Mouse (Mus musculus) frontal cortex, adult (tissue): Measurements from ENCODE around the gene Depdc1b.

Source experiments
- ATAC-seq: cut with Nextera tagmentation; 2 replicates; pipeline ENCODE4 v1.9.2; 2017; ENCODE audit warnings: mild to moderate bottlenecking, moderate library complexity, mixed read lengths; ENCODE audit not compliant: low TSS enrichment

Depdc1b gene

GRCm38 (mm10) chr13:108317414-108317813, 1.3 kb downstream of the Depdc1b start:
- no peak for ATAC-seq

- ATAC-seq, result no peak
These were observed 2.9 kb downstream of the Depdc1b start for GRCm38 (mm10) chr13:108319028-108319427.

GRCm38 (mm10) chr13:108320216-108320615, 4.1 kb downstream of the Depdc1b start:
- no peak for ATAC-seq

GRCm38 (mm10) chr13:108322466-108322865, 6.3 kb downstream of the Depdc1b start:
- ATAC-seq, result no peak

GRCm38 (mm10) chr13:108323317-108323716, 7.2 kb downstream of the Depdc1b start:
- ATAC-seq, result no peak

GRCm38 (mm10) chr13:108323866-108324829, 8.0 kb downstream of the Depdc1b start:
- peak; percentile 78 for ATAC-seq

GRCm38 (mm10) chr13:108325871-108326270, 9.7 kb downstream of the Depdc1b start:
- no peak for ATAC-seq

- ATAC-seq, result no peak
These were observed 10.2 kb downstream of the Depdc1b start for GRCm38 (mm10) chr13:108326351-108326750.

- no peak for ATAC-seq
These were observed 10.9 kb downstream of the Depdc1b start for GRCm38 (mm10) chr13:108327047-108327446.

- ATAC-seq, result no peak
These were observed 12.5 kb downstream of the Depdc1b start for GRCm38 (mm10) chr13:108328406-108329180.

- ATAC-seq, result peak; percentile 90
These were observed 13.6 kb downstream of the Depdc1b start for GRCm38 (mm10) chr13:108329693-108330092.

GRCm38 (mm10) chr13:108335257-108336003, 19.3 kb downstream of the Depdc1b start:
- ATAC-seq, result no peak

- no peak for ATAC-seq
These were observed 20.1 kb downstream of the Depdc1b start for GRCm38 (mm10) chr13:108336192-108336591.

GRCm38 (mm10) chr13:108337340-108337739, 21.2 kb downstream of the Depdc1b start:
- no peak for ATAC-seq

- peak; percentile 69 for ATAC-seq
These were observed 22.1 kb downstream of the Depdc1b start for GRCm38 (mm10) chr13:108338076-108338836.

GRCm38 (mm10) chr13:108339907-108340596, 23.9 kb downstream of the Depdc1b start:
- ATAC-seq, result no peak

- 0 out of 2 replicates have a peak, but pooled peaks have one; percentile 52 for ATAC-seq
These were observed 25.5 kb downstream of the Depdc1b start for GRCm38 (mm10) chr13:108341585-108341984.

GRCm38 (mm10) chr13:108345756-108346155, 29.6 kb downstream of the Depdc1b start:
- ATAC-seq, result no peak

GRCm38 (mm10) chr13:108347016-108347415, 30.9 kb downstream of the Depdc1b start:
- peak; percentile 96 for ATAC-seq

- ATAC-seq, result peak; percentile 48
These were observed 33.5 kb downstream of the Depdc1b start for GRCm38 (mm10) chr13:108349624-108350023.
